Mouse (Mus musculus): ENCODE measurements at regions not wholly inside any gene's neighbourhood (a gene's known extent, or its start where the extent isn't known, plus 50 kb on each side); places are given as distances from the start of the nearest gene placed in this dataset.

DNA sequence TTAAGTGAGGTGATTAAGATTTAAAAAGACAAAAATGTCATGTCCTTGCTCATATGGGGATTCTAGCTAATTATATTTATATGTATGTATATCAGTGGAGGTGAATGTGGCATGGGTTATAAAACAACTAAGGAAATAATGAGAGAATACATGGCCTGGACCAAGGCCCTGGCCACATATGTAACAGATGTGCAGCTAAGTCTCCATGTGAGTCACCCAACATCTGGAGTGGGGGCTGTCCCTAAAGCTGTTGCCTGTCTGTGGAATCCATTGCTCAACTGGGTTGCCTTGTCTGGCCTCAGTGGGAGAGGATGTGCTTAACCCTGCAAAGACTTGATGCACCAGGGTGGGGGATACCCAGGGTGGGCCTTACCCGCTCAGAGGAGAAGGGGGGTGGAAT lies 551.5 kb upstream of the Fbxo33 start:
- H3K4me3 ChIP-seq (replicated peaks; ENCODE audit: extremely low read depth, low read depth, low read length): no peak overlapping the region
- WGBS: 86% methylated on average over 1 of the region's 1 CpGs
- DNase-seq: no peak

DNA sequence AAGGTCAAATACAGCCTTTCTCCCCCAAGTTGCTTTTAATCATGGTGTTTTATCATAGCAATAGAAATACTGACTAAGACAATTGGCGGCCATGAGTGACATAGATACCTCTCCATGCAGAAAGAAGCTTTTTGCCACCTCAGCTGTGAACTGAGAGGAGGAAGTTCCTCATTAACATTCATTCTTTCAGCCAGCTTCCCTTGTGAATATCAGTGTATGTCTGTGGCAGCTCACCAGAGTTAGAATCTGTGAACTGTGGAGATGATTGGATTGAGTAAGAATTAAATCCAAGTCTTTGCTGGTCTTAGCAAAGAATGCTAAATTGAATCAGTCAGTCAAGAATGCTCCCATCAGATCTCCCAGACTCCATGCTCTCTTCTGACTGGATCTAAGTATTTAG lies 542.7 kb upstream of the Fbxo33 start:
- DNase-seq: no peak
- no peak overlapping the region for H3K4me3 ChIP-seq (replicated peaks; ENCODE audit: extremely low read depth, low read depth, low read length)
- H3K4me1 ChIP-seq (ENCODE audit: control insufficient read depth, insufficient read depth, low read length): no peaks in the 10 kb centered on the region
- WGBS: 81% methylated on average over 1 of the region's 1 CpGs
- TF ChIP-seq POLR2A (IDR thresholded peaks at IDR 0.05; ENCODE audit: borderline replicate concordance, extremely low read depth, low read depth, low read length) (no peak), CTCF (IDR thresholded peaks at IDR 0.05; ENCODE audit: insufficient read depth, low read length) (no peak)

More for the DNA sequence above, 551.5 kb upstream of the Fbxo33 start:
- H3K4me1 ChIP-seq (ENCODE audit: control insufficient read depth, insufficient read depth, low read length): no peaks in the 10 kb centered on the region
- TF ChIP-seq CTCF (IDR thresholded peaks at IDR 0.05; ENCODE audit: insufficient read depth, low read length) (no peak), POLR2A (IDR thresholded peaks at IDR 0.05; ENCODE audit: borderline replicate concordance, extremely low read depth, low read depth, low read length) (no peak)

DNA sequence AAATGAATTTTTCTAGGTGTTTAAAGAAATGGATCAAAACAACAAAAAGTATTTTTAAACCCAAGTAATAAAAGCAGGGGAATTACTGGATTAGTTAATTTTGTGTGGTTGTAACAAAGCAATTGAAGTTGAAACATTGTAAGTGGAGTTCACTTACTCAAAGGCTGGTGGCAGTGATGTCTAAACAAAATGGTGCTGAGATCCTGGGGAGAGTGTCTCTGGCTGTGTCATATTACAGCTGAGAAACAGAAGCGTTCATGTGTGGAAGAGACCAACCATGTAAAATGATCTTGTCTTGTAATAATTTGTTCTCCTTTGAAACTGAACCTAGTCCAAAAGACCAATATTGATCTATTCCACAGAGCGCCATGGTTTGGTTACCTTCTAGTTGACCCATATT lies 525.2 kb upstream of the Fbxo33 start:
- 86% methylated on average over 2 of the region's 2 CpGs for WGBS

DNA sequence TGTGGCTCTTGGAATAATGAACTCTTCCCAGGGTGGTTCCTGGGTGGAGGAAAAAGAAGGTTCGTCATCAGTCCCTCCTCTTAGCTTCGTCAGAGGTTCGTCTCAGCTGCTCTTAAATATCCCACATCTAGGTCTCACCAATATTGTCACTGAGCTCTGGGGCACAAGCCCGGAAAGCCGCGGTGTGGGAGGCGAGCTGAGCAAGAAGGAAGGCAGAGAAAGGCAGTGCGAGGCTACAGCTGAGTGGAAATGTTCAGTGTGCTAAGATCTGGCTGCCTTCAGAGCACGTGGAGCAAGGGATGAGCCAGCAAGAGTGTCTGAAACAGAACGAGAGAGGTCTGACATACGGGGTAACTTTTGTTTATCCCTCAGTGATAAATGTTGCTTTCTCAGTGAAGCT lies 523.7 kb upstream of the Fbxo33 start:
- no peak overlapping the region for H3K4me3 ChIP-seq (replicated peaks; ENCODE audit: extremely low read depth, low read depth, low read length)
- WGBS: 68% methylated on average over 11 of the region's 11 CpGs
- TF ChIP-seq POLR2A (IDR thresholded peaks at IDR 0.05; ENCODE audit: borderline replicate concordance, extremely low read depth, low read depth, low read length): no peak
- no peak for TF ChIP-seq CTCF (IDR thresholded peaks at IDR 0.05; ENCODE audit: insufficient read depth, low read length)
- H3K4me1 ChIP-seq (ENCODE audit: control insufficient read depth, insufficient read depth, low read length): no peaks in the 10 kb centered on the region
- DNase-seq: no peak

More for the DNA sequence above, 525.2 kb upstream of the Fbxo33 start:
- DNase-seq: no peak
- no peaks in the 10 kb centered on the region for H3K4me1 ChIP-seq (ENCODE audit: control insufficient read depth, insufficient read depth, low read length)
- TF ChIP-seq POLR2A (IDR thresholded peaks at IDR 0.05; ENCODE audit: borderline replicate concordance, extremely low read depth, low read depth, low read length) (no peak), CTCF (IDR thresholded peaks at IDR 0.05; ENCODE audit: insufficient read depth, low read length) (no peak)
- H3K4me3 ChIP-seq (replicated peaks; ENCODE audit: extremely low read depth, low read depth, low read length): no peak overlapping the region

DNA sequence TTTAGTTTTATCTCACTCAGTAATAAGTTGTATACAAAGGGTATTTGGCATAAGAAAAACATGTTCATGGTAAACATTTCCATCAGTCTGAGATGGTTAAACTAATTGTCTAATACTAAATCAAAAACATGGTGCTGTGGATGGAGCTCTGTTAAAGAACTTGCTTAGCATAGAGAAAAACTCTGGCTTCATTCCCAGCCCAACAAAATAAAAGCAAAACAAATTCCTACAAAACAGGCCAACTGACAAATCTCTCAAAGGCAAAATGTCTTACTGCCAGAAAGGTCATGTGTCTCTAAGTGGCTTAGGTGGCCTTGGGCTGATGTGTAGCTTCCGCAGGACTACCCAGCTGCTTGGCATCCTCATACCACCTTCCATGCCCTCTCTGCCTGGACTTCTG lies 505.4 kb upstream of the Fbxo33 start:
- 68% methylated on average over 1 of the region's 1 CpGs for WGBS
- Histone ChIP-seq H3K4me3 (replicated peaks; ENCODE audit: extremely low read depth, low read depth, low read length) (no peak overlapping the region), H3K4me1 (ENCODE audit: control insufficient read depth, insufficient read depth, low read length) (no peaks in the 10 kb centered on the region)
- TF ChIP-seq CTCF (IDR thresholded peaks at IDR 0.05; ENCODE audit: insufficient read depth, low read length) (no peak), POLR2A (IDR thresholded peaks at IDR 0.05; ENCODE audit: borderline replicate concordance, extremely low read depth, low read depth, low read length) (no peak)
- DNase-seq: no peak

DNA sequence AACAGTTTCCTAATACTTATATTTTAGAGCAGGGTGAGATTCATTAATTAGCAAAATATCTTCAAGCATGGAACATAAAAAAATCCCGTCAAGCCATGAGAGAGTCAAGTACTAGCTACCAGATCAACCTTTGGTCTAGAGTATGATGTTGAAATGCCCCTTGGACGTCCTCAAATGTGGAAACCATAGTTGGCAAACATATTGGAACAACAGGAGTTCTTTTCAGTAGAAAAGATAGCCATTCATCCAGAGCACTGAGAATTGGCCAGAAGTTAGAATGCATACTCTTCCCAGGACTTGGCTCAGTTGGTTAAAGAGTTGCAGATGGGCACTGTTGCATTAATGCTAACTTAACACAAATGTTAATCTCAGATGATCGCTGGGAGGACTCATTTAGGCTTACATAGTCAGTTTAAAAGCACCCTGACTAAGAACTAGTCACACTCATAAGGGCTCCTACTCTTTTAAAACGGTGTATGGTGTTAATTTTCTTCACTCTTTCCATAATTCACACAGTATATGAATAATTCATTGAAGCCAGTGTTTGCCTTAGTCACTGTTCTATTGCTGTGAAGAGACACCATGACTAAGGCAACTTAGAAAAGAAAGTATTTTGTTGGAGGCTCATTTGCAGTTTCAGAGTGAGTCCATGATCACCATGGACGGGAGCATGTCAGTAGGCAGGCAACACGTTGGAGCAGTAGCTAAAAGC lies 503.1 kb upstream of the Fbxo33 start:
- no peak for TF ChIP-seq POLR2A (IDR thresholded peaks at IDR 0.05; ENCODE audit: borderline replicate concordance, extremely low read depth, low read depth, low read length)
- TF ChIP-seq CTCF (IDR thresholded peaks at IDR 0.05; ENCODE audit: insufficient read depth, low read length): no peak
- 62% methylated on average over 6 of the region's 6 CpGs for WGBS
- DNase-seq: no peak
- no peaks in the 10 kb centered on the region for H3K4me1 ChIP-seq (ENCODE audit: control insufficient read depth, insufficient read depth, low read length)
- H3K4me3 ChIP-seq (replicated peaks; ENCODE audit: extremely low read depth, low read depth, low read length): no peak overlapping the region

DNA sequence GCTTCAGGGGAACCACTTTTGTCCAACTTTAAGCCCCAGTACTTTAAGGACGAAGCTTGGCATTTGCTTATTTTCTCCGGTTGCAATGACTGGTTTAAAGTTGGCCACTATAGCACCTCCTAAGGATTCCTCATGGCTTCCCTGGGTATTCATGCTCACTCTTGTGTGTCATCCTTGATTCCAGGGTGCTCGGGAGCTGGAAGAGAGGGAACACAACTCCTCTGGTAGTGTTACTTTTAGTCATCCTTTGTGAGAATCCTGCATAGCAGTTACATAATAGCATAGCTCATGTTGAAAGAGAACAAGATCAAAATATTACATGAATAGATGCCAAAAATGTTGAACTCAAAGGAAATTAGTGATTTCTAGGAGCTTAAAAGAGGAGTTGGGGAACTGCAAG lies 493.7 kb upstream of the Fbxo33 start:
- Histone ChIP-seq H3K4me1 (ENCODE audit: control insufficient read depth, insufficient read depth, low read length) (no peaks in the 10 kb centered on the region), H3K4me3 (replicated peaks; ENCODE audit: extremely low read depth, low read depth, low read length) (no peak overlapping the region)
- no peak for DNase-seq
- WGBS: 78% methylated on average over 3 of the region's 3 CpGs
- TF ChIP-seq POLR2A (IDR thresholded peaks at IDR 0.05; ENCODE audit: borderline replicate concordance, extremely low read depth, low read depth, low read length): no peak
- no peak for TF ChIP-seq CTCF (IDR thresholded peaks at IDR 0.05; ENCODE audit: insufficient read depth, low read length)

DNA sequence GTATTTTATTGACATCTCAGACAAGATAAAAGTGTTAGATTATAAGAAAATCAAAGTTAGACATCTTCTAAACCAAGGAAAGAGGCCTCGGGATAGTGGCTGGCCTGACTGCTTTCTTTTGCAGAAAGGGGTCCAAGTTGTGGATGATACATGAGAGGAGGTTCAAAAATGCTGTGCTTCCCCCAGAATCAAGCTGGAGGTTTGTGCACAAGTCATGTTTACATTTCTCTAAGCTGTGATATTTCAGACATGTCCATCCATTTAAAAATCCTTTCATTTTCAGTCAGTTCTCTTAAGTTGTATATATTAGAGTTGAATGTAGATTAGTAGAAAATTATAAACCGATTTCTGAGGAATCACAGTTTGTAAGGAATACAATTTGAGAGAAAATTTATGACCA lies 463.7 kb upstream of the Fbxo33 start:
- TF ChIP-seq CTCF (IDR thresholded peaks at IDR 0.05; ENCODE audit: insufficient read depth, low read length) (no peak), POLR2A (IDR thresholded peaks at IDR 0.05; ENCODE audit: borderline replicate concordance, extremely low read depth, low read depth, low read length) (no peak)
- Histone ChIP-seq H3K4me1 (ENCODE audit: control insufficient read depth, insufficient read depth, low read length) (no peaks in the 10 kb centered on the region), H3K4me3 (replicated peaks; ENCODE audit: extremely low read depth, low read depth, low read length) (no peak overlapping the region)
- no peak for DNase-seq
- WGBS: 52% methylated on average over 2 of the region's 2 CpGs

DNA sequence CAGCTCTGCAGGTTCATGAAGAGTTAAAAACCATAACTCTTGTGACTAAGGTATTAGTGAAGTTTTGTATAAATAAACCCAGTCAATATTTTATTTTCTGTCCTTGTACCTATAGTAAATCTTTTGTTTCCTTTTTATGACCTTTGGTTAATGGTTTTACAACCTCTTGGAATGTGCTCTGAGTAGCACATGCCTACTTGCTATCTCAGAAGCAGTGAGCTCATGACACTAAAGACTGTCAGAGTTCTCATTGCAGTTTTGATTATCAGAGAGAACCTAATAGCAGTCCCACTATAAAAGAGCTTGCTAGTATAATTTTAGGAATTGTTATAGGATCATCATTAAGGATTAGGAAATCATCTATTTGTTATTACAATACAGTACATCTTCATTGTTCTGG lies 443.6 kb upstream of the Fbxo33 start:
- H3K4me1 ChIP-seq (ENCODE audit: control insufficient read depth, insufficient read depth, low read length): no peaks in the 10 kb centered on the region
- DNase-seq: no peak
- TF ChIP-seq POLR2A (IDR thresholded peaks at IDR 0.05; ENCODE audit: borderline replicate concordance, extremely low read depth, low read depth, low read length) (no peak), CTCF (IDR thresholded peaks at IDR 0.05; ENCODE audit: insufficient read depth, low read length) (no peak)
- no peak overlapping the region for H3K4me3 ChIP-seq (replicated peaks; ENCODE audit: extremely low read depth, low read depth, low read length)

DNA sequence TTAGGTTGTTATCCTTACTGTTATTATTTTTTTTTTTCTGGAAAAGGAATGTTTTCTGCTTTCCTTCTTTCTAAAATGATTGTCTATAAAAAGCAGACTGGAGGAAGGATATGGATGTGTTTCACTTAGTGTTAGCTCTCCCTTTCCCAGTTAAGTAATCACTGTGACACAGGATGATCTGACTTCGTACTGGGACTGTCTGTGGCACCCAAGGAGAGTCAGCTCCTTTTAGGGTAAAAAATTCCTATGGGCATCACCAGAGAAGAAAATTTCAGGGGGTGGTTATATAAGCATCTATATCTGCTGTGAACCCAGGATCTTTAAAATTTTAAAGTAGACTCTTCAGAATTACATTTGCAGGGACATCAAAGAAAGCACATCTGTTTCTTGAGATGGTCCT lies 411.2 kb upstream of the Fbxo33 start:
- Histone ChIP-seq H3K4me1 (ENCODE audit: control insufficient read depth, insufficient read depth, low read length) (no peaks in the 10 kb centered on the region), H3K4me3 (replicated peaks; ENCODE audit: extremely low read depth, low read depth, low read length) (no peak overlapping the region)
- WGBS: 67% methylated on average over 1 of the region's 1 CpGs
- TF ChIP-seq CTCF (IDR thresholded peaks at IDR 0.05; ENCODE audit: insufficient read depth, low read length) (no peak), POLR2A (IDR thresholded peaks at IDR 0.05; ENCODE audit: borderline replicate concordance, extremely low read depth, low read depth, low read length) (no peak)
- DNase-seq: no peak
